24 mouse cellular contexts compared by ENCODE assay signal in the genomic region with DNA sequence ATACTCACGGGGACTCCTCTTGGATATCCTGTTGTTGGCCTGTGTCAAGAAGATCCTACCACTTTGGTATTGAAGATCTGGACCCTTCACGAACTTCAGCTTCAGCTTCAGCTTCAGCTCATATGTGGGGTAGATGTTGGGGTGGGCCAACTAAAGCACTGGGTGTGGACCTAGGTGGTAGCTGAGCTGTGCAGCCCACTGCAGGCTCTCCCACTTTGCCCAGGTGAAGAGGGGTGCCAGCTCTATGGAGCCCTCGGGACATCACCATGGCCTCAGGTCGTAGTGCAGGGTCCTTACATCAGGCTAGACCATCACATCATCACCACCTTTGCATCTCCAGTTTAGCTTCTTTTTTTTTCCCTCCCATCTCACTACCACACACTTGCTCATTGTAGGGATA. TPM values are rescaled to one million over a fixed set of nuclear protein-coding genes. Genes with fewer than 3 reads are reported as not detected.
"Had no signal": no experiment of that assay in that cellular context is flagged by ENCODE, and none has a peak within 500 bp of the region (broad histone marks: within the 10 kb centered on the region; RNA-seq: fewer than 3 reads in every experiment).

No protein-coding gene starts in this region.

- H3K4me3 ChIP-seq: liver, embryonic 13.5 days; liver, embryonic 15.5 days; lung, embryonic 15.5 days; megakaryocyte, embryonic 14.5 days; midbrain, embryonic 10.5 days; midbrain, embryonic 12.5 days; myocyte; neural tube, embryonic 13.5 days; neural tube, embryonic 15.5 days had no signal

- H3K27me3 ChIP-seq: liver, embryonic 13.5 days; liver, embryonic 15.5 days; lung, embryonic 15.5 days; midbrain, embryonic 12.5 days; neural tube, embryonic 13.5 days; neural tube, embryonic 15.5 days had no signal

- H3K4me1 ChIP-seq: liver, embryonic 13.5 days; liver, embryonic 15.5 days; lung, embryonic 15.5 days; midbrain, embryonic 12.5 days; neural tube, embryonic 13.5 days; neural tube, embryonic 15.5 days had no signal

- H3K9ac ChIP-seq: liver, embryonic 13.5 days; liver, embryonic 15.5 days; liver, postnatal 0 days; lung, embryonic 15.5 days; midbrain, embryonic 12.5 days; neural tube, embryonic 13.5 days; neural tube, embryonic 15.5 days had no signal

- H3K9me3 ChIP-seq: liver, embryonic 13.5 days; liver, embryonic 15.5 days; lung, embryonic 15.5 days; megakaryocyte, embryonic 14.5 days; midbrain, embryonic 10.5 days; midbrain, embryonic 12.5 days; neural tube, embryonic 13.5 days; neural tube, embryonic 15.5 days had no signal

- ATAC-seq: liver, postnatal 0 days; lung, postnatal 0 days; midbrain, embryonic 16.5 days had no signal

- H3K36me3 ChIP-seq: liver, embryonic 13.5 days; liver, embryonic 15.5 days; lung, embryonic 15.5 days; midbrain, embryonic 10.5 days; midbrain, embryonic 12.5 days; neural tube, embryonic 13.5 days; neural tube, embryonic 15.5 days had no signal

- H3K27ac ChIP-seq: liver, embryonic 13.5 days; liver, embryonic 15.5 days; lung, embryonic 15.5 days; macrophage; midbrain, embryonic 10.5 days; midbrain, embryonic 12.5 days; neural tube, embryonic 13.5 days; neural tube, embryonic 15.5 days had no signal

- H3K4me2 ChIP-seq: liver, embryonic 13.5 days; liver, embryonic 15.5 days; lung, embryonic 15.5 days; midbrain, embryonic 12.5 days; neural tube, embryonic 13.5 days; neural tube, embryonic 15.5 days had no signal

- DNase-seq: liver, embryonic 13.5 days; liver, postnatal 0 days; lung, adult 2 months; lung, postnatal 14 days; lung, postnatal 36 days; retina, postnatal 1 day; right cerebral cortex, adult 18-20 months; right cerebral cortex, postnatal 25 days; right cerebral cortex, postnatal 4 days; spleen, adult 18-20 months; thymus, adult 18-20 months; thymus, postnatal 14 days; thymus, postnatal 36 days had no signal

RNA-seq across cellular contexts. Expression of a gene that starts 9.2 kb away (rescaled TPM):
- polyA plus RNA-seq: myocyte had no signal
